Mouse (Mus musculus): ENCODE data around the gene Gpr89. TPM values are rescaled to one million over a fixed set of nuclear protein-coding genes. Genes with fewer than 3 reads are reported as not detected.
A peak's percentile ranks its signal among the peaks of the same experiment; 100 is the strongest.

Gene Gpr89
- polyA plus RNA-seq, 1 experiment, result 15.1 TPM

DNA sequence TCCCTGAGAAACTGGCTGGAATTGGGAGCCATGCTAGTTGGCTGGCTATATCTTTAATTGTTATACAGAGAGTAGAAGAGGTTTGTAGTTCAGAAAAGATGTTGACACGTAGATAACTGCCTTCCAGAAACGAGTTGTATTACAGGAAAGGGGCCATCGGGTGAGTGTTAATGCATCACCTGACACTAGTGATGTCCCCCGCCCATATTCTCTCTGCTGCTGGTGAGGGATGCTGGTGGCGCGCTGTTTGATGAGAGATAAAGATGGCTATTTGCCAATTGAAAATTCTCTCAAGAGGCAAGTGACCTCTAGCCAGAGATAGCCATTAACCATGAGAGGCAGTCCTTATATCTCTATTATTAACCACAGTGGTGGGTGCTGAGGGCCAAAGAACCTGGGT is 52.6 kb downstream of the Gpr89 start:
- 52% methylated on average over 6 of the region's 6 CpGs for WGBS
- DNase-seq, result no peak
- Histone ChIP-seq H3K4me3 (replicated peaks; ENCODE audit: extremely low read depth, low read depth, low read length) (no peak overlapping the region), H3K4me1 (ENCODE audit: control insufficient read depth, insufficient read depth, low read length) (no peaks in the 10 kb centered on the region)
- TF ChIP-seq POLR2A (IDR thresholded peaks at IDR 0.05; ENCODE audit: borderline replicate concordance, extremely low read depth, low read depth, low read length), result no peak
- TF ChIP-seq CTCF (IDR thresholded peaks at IDR 0.05; ENCODE audit: insufficient read depth, low read length), result no peak

DNA sequence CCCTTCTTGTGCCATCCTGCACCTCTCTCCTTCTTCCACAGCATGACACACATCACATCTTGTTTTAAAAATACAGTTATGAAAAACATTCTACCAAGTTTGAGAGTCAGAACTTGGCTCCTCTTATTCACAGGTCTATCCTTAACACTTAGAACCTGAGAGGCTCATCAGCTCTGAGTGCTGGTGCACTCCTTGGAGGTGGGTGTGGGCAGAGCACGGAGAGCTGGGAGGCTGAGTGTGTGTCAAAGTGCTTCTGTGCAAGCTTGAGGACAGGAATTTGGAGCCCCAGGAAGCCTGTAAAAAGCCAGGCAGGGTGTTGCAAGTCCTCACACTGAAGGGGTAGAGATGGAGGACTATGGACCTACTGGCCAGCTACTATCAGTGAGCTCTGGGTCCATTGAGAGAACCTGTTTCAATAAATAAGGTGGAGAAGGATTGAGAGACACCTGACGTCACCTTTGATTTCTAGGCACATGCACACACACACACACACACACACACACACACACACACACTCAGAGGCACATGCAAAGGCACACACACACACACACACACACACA is 55.9 kb downstream of the Gpr89 start:
- no peak for DNase-seq
- TF ChIP-seq CTCF (IDR thresholded peaks at IDR 0.05; ENCODE audit: insufficient read depth, low read length) (no peak), POLR2A (IDR thresholded peaks at IDR 0.05; ENCODE audit: borderline replicate concordance, extremely low read depth, low read depth, low read length) (no peak)
- Histone ChIP-seq H3K4me1 (ENCODE audit: control insufficient read depth, insufficient read depth, low read length) (no peaks in the 10 kb centered on the region), H3K4me3 (replicated peaks; ENCODE audit: extremely low read depth, low read depth, low read length) (no peak overlapping the region)
- WGBS, result 72% methylated on average over 2 of the region's 2 CpGs

DNA sequence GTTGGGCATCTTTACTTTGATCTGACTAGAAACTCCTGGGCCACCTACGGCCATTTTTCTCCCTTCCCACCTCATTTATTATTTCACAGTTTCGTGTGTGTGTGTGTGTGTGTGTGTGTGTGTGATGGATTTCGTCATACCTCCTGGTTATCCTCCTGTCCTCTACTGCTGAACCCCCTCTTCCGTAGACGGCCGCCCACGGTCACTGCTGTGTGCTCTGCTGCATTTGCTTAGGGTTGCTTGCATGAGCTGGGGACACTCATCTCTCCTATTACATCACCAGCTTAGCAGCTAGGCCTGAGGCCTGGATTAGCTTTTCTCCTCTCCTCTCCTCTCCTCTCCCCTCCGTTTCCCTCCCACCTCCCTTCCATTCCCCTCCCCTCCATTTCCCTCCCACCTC is 56.7 kb downstream of the Gpr89 start:
- no peaks in the 10 kb centered on the region for H3K4me1 ChIP-seq (ENCODE audit: control insufficient read depth, insufficient read depth, low read length)
- no peak for TF ChIP-seq POLR2A (IDR thresholded peaks at IDR 0.05; ENCODE audit: borderline replicate concordance, extremely low read depth, low read depth, low read length)
- no peak for TF ChIP-seq CTCF (IDR thresholded peaks at IDR 0.05; ENCODE audit: insufficient read depth, low read length)
- 56% methylated on average over 7 of the region's 8 CpGs for WGBS
- no peak for DNase-seq
- H3K4me3 ChIP-seq (replicated peaks; ENCODE audit: extremely low read depth, low read depth, low read length), result no peak overlapping the region

DNA sequence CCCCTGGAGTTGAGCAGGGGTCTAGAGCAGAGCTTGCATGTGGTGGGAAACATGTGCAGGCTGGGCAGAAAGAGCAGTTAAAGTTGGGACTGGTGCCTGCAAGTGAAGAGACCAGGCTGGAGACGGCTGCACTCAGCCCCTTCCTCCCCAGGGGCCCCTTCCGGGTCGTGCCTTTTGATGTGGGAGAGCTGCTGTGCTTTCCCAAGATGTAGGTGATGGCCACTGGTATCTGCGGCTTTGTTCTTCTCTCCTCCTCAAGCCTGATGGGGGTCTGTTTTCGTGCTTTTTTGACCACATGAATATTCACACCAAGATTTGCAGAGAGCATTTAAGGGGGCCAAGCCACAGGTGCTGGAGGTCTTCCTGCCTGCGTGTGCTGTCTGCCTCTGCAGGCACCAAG is 57.5 kb downstream of the Gpr89 start:
- Histone ChIP-seq H3K4me3 (replicated peaks; ENCODE audit: extremely low read depth, low read depth, low read length) (no peak overlapping the region), H3K4me1 (ENCODE audit: control insufficient read depth, insufficient read depth, low read length) (no peaks in the 10 kb centered on the region)
- TF ChIP-seq CTCF (IDR thresholded peaks at IDR 0.05; ENCODE audit: insufficient read depth, low read length), result no peak
- no peak for TF ChIP-seq POLR2A (IDR thresholded peaks at IDR 0.05; ENCODE audit: borderline replicate concordance, extremely low read depth, low read depth, low read length)
- no peak for DNase-seq
- WGBS, result 25% methylated on average over 6 of the region's 6 CpGs

DNA sequence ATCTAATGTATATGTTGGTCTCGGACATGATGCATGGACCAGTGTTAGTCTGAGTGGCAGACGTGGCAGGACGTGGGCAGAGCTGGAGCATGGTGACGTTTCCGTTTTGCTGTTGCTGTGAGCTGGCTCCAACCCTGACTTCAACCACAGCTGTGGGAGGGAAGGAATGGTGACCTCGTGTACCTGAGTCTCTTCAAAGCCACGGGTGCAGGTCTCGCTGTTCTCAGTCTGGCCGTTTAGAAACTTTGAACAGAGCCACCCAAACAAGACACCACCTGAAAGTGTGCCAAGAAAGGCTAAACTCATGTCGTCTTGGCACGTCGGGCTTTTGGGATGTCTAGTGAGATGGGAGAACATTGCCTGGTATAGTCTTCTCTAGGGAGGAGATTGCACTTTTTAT is 58.2 kb downstream of the Gpr89 start:
- no peak for DNase-seq
- no peaks in the 10 kb centered on the region for H3K4me1 ChIP-seq (ENCODE audit: control insufficient read depth, insufficient read depth, low read length)
- no peak overlapping the region for H3K4me3 ChIP-seq (replicated peaks; ENCODE audit: extremely low read depth, low read depth, low read length)
- WGBS, result 83% methylated on average over 12 of the region's 12 CpGs
- TF ChIP-seq CTCF (IDR thresholded peaks at IDR 0.05; ENCODE audit: insufficient read depth, low read length) (no peak), POLR2A (IDR thresholded peaks at IDR 0.05; ENCODE audit: borderline replicate concordance, extremely low read depth, low read depth, low read length) (no peak)

DNA sequence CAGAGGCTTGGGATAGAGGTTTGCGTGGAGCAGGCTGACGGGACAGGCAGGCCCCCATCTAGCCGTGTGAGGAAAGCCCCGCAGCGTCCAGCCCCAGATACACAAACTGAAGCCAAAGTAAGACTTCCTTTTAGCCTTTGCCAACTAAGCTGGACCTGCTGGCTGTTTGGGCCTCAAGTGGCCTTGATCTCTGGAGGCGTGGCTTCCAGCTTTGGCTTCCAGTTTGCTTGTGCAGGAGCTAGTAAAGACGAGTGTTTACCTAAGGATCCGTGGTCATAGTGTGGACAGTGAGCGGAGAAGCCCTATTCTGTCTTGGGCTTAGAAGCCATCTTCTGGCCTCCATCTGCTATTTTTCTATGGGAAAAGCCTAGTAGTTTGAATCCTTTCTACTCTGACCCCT is 59.3 kb downstream of the Gpr89 start:
- 51% methylated on average over 9 of the region's 9 CpGs for WGBS
- DNase-seq, result peak; percentile 10
- Histone ChIP-seq H3K4me3 (replicated peaks; ENCODE audit: extremely low read depth, low read depth, low read length) (no peak overlapping the region), H3K4me1 (ENCODE audit: control insufficient read depth, insufficient read depth, low read length) (no peaks in the 10 kb centered on the region)
- no peak for TF ChIP-seq CTCF (IDR thresholded peaks at IDR 0.05; ENCODE audit: insufficient read depth, low read length)
- no peak for TF ChIP-seq POLR2A (IDR thresholded peaks at IDR 0.05; ENCODE audit: borderline replicate concordance, extremely low read depth, low read depth, low read length)

DNA sequence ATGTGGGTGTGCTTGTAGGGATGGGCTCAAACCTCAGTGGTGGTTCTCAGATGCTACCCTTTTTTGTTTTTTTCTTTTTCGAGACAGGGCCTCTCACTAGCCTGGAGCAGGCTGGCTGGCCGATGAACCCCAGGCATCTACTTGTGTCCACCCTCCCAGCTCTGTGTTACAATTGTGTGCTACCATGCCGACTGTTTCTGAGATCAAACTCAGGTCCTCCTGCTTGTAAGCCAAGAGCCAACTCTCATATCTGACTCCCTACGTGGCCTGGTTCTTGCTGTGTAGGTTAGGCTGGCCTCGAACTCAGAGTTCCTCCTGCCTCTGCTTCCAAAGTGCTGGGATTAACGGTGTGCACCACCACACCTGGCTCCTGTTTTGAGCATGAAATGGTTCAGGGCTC is 60.0 kb downstream of the Gpr89 start:
- no peak for DNase-seq
- no peaks in the 10 kb centered on the region for H3K4me1 ChIP-seq (ENCODE audit: control insufficient read depth, insufficient read depth, low read length)
- H3K4me3 ChIP-seq (replicated peaks; ENCODE audit: extremely low read depth, low read depth, low read length), result no peak overlapping the region
- 91% methylated on average over 6 of the region's 6 CpGs for WGBS
- no peak for TF ChIP-seq CTCF (IDR thresholded peaks at IDR 0.05; ENCODE audit: insufficient read depth, low read length)
- TF ChIP-seq POLR2A (IDR thresholded peaks at IDR 0.05; ENCODE audit: borderline replicate concordance, extremely low read depth, low read depth, low read length), result no peak

DNA sequence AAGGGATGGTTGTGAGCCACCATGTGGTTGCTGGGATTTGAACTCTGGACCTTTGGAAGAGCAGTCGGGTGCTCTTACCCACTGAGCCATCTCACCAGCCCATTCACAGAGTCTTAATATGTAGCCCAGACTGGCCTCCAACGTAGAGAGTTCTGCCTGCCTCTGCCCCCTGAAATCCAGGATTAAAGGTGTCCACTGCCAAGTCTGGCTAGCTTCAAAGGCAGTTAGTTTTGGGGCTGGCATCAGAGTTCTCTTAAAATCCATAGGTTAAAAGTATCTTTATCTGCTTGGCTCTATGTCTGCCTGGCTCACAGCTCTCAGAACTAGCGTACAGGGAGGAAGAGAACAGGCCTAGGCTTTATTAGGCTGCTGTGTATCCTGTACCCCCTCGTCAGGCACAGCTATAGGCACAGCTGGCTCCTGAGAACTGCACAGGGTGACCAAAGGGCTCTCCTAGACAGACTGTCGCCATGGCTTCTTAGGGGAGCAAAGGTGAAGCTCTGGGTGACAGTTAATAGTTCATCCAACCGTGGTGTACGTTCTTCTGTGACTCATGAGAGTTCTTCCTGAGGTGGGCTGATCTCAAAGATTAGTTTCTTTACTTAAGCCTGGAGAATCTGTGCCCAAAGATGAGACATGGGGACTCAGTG is 66.0 kb downstream of the Gpr89 start:
- TF ChIP-seq POLR2A (IDR thresholded peaks at IDR 0.05; ENCODE audit: borderline replicate concordance, extremely low read depth, low read depth, low read length) (no peak), CTCF (IDR thresholded peaks at IDR 0.05; ENCODE audit: insufficient read depth, low read length) (no peak)
- WGBS, result 80% methylated on average over 7 of the region's 7 CpGs
- Histone ChIP-seq H3K4me1 (ENCODE audit: control insufficient read depth, insufficient read depth, low read length) (no peaks in the 10 kb centered on the region), H3K4me3 (replicated peaks; ENCODE audit: extremely low read depth, low read depth, low read length) (no peak overlapping the region)
- no peak for DNase-seq

DNA sequence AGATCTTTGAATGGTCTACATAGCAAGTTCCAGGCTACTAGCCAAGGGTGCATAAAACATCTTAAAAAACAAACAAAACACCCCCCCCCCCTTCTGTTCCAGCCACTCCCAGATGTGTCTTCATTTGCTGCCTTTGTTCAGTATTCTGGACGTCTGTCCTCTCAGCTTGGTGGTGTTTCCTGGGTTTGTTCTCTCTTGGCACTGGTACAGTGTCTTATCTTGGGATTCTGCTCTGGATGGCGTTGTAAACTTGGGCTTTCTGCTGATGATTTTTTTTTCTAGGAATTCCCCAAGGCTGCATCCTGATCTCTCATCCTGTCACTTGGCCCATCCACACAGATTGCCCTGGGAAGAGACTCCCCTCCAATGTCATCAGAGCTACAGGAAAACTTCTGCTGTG is 68.7 kb downstream of the Gpr89 start:
- Histone ChIP-seq H3K4me1 (ENCODE audit: control insufficient read depth, insufficient read depth, low read length) (no peaks in the 10 kb centered on the region), H3K4me3 (replicated peaks; ENCODE audit: extremely low read depth, low read depth, low read length) (no peak overlapping the region)
- TF ChIP-seq CTCF (IDR thresholded peaks at IDR 0.05; ENCODE audit: insufficient read depth, low read length) (no peak), POLR2A (IDR thresholded peaks at IDR 0.05; ENCODE audit: borderline replicate concordance, extremely low read depth, low read depth, low read length) (no peak)
- no peak for DNase-seq
- 25% methylated on average over 2 of the region's 2 CpGs for WGBS

DNA sequence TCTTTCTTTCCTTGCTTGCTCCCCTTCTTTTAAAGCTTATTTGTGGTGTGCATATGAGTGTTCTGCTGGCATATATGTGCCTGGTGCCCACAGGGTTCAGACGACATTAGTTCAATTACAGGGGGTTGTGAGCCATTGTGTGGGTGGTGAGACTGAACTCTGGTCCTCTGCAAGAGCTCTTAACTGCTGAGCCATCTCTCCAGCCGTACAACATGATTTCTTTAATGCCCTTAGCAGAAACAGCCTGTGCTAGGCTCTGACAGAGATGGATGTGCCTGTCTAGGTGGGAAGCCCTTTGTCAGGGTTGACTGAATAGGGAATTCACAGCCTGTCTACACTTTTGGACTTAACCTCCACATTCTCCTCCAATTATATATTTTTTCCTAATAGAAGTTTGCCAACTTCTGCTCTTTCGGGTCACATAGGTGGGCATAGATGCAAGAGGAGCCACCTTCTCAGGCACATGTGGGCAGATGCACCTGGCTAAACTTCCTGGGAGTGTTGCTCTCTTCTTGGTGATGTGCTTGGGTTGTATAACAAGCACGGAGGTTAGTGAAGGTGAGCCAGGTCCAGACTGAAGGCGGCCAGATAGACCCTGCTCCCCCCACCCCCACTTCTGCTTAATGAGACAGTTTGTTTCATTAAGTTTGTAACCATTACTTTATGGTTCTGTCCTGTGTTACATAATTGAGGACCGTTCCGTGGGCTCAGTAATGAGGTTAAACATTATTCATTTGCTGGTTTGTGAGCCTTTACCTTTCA is 70.4 kb downstream of the Gpr89 start:
- Histone ChIP-seq H3K4me1 (ENCODE audit: control insufficient read depth, insufficient read depth, low read length) (no peaks in the 10 kb centered on the region), H3K4me3 (replicated peaks; ENCODE audit: extremely low read depth, low read depth, low read length) (no peak overlapping the region)
- 74% methylated on average over 7 of the region's 7 CpGs for WGBS
- no peak for TF ChIP-seq CTCF (IDR thresholded peaks at IDR 0.05; ENCODE audit: insufficient read depth, low read length)
- no peak for TF ChIP-seq POLR2A (IDR thresholded peaks at IDR 0.05; ENCODE audit: borderline replicate concordance, extremely low read depth, low read depth, low read length)
- no peak for DNase-seq
